Mouse (Mus musculus) left cerebral cortex, postnatal 10 days (tissue): ENCODE measurements around the gene Ttc28. TPM values are rescaled to one million over a fixed set of nuclear protein-coding genes. Genes with fewer than 3 reads are reported as not detected.

ENCODE experiments used
- DNase-seq, 2 experiments: peaks; one replicate each; pipeline ENCODE4 v3.0.0; 2021 to 2022; ENCODE audit warnings: low spot score in 2 of 2, mixed read lengths in 1 of 2; ENCODE audit errors: extremely low spot score in 1 of 2
- intact Hi-C: fragments of 180-260 bp; cut with DNase I; formaldehyde crosslinking; loops from one replicate; pipeline ENCODE4 v1.15.1; 2025
- total RNA-seq, 2 experiments: library from RNA; stranded (reverse); gene quantifications; 2 replicates each; pipeline ENCODE4 v1.2.3; 2021

Gene Ttc28
- total RNA-seq, 2 experiments from 2014 or later, result 22.3 to 30.9 TPM

GRCm38 (mm10) chr5:111261733-111262573, 382.4 kb downstream of the Ttc28 start:
- intact Hi-C loops, result no loop called here
- DNase-seq, result no peak

- DNase-seq, result peak in 1 of 2 experiments; percentile 73
- intact Hi-C loops, result no loop called here
Observed at GRCm38 (mm10) chr5:111262574-111263239, 383.1 kb downstream of the Ttc28 start.

- intact Hi-C loops, result no loop called here
- no peak for DNase-seq
Observed at GRCm38 (mm10) chr5:111263370-111263769, 383.8 kb downstream of the Ttc28 start.

- intact Hi-C loops, result no loop called here
- no peak for DNase-seq
Observed at GRCm38 (mm10) chr5:111264488-111264887, 384.9 kb downstream of the Ttc28 start.

GRCm38 (mm10) chr5:111266658-111267057, 387.1 kb downstream of the Ttc28 start:
- no peak for DNase-seq
- intact Hi-C loops, result no loop called here

- intact Hi-C loops, result no loop called here
- no peak for DNase-seq
Observed at GRCm38 (mm10) chr5:111267100-111267499, 387.5 kb downstream of the Ttc28 start.

- intact Hi-C loops, result no loop called here
- no peak for DNase-seq
Observed at GRCm38 (mm10) chr5:111268852-111269251, 389.2 kb downstream of the Ttc28 start.

GRCm38 (mm10) chr5:111269613-111270205, 390.1 kb downstream of the Ttc28 start:
- DNase-seq, result peak in 1 of 2 experiments; percentile 75
- intact Hi-C loops, result loop anchor here (5.0 kb wide), 2 partner anchors 73 to 477 kb away; no protein-coding TSS in a partner anchor

- DNase-seq, result no peak
- intact Hi-C loops, result loop anchor here (5.0 kb wide), 2 partner anchors 72 to 478 kb away; no protein-coding TSS in a partner anchor
Observed at GRCm38 (mm10) chr5:111270246-111271002, 390.8 kb downstream of the Ttc28 start.

- peak; percentile 75 to 89 for DNase-seq
Observed at GRCm38 (mm10) chr5:111273589-111273988, 394.0 kb downstream of the Ttc28 start.

GRCm38 (mm10) chr5:111274948-111275347, 395.3 kb downstream of the Ttc28 start:
- no peak for DNase-seq
- intact Hi-C loops, result loop anchor here (5.0 kb wide), 2 partner anchors 67 to 483 kb away; no protein-coding TSS in a partner anchor

More at GRCm38 (mm10) chr5:111273589-111273988, 394.0 kb downstream of the Ttc28 start:
- intact Hi-C loops, result loop anchor here (5.0 kb wide), 2 partner anchors 69 to 481 kb away; no protein-coding TSS in a partner anchor

GRCm38 (mm10) chr5:111284420-111285175, 405.0 kb downstream of the Ttc28 start:
- DNase-seq, result peak in 1 of 2 experiments; percentile 17

GRCm38 (mm10) chr5:111287571-111287970, 408.0 kb downstream of the Ttc28 start:
- intact Hi-C loops, result no loop called here
- peak in 1 of 2 experiments; percentile 13 for DNase-seq

More at GRCm38 (mm10) chr5:111284420-111285175, 405.0 kb downstream of the Ttc28 start:
- intact Hi-C loops, result no loop called here

GRCm38 (mm10) chr5:111288486-111288885, 408.9 kb downstream of the Ttc28 start:
- no peak for DNase-seq
- intact Hi-C loops, result no loop called here

- intact Hi-C loops, result no loop called here
- peak in 1 of 2 experiments; percentile 36 for DNase-seq
Observed at GRCm38 (mm10) chr5:111290071-111290470, 410.5 kb downstream of the Ttc28 start.

- DNase-seq, result peak; percentile 70 to 76
- intact Hi-C loops, result no loop called here
Observed at GRCm38 (mm10) chr5:111291639-111292038, 412.0 kb downstream of the Ttc28 start.

- intact Hi-C loops, result no loop called here
- DNase-seq, result no peak
Observed at GRCm38 (mm10) chr5:111297801-111298200, 418.2 kb downstream of the Ttc28 start.

- no peak for DNase-seq
- intact Hi-C loops, result no loop called here
Observed at GRCm38 (mm10) chr5:111298706-111299105, 419.1 kb downstream of the Ttc28 start.
